Mouse (Mus musculus) brain, adult 2 months (tissue): ENCODE data around the gene Urgcp.

Experiments used
- DNase-seq: peaks from one replicate; pipeline ENCODE4 v3.0.0; 2011; ENCODE audit warnings: low read depth, low spot score

Urgcp gene

GRCm38 (mm10) chr11:5715179-5715578 is 47.0 kb downstream of the Urgcp start:
- DNase-seq, result no peak

- DNase-seq, result peak; percentile 93
Observed at GRCm38 (mm10) chr11:5707530-5708353, 54.4 kb downstream of the Urgcp start.

GRCm38 (mm10) chr11:5706874-5707529 is 55.2 kb downstream of the Urgcp start:
- DNase-seq, result peak; percentile 37

GRCm38 (mm10) chr11:5705972-5706371 is 56.2 kb downstream of the Urgcp start:
- DNase-seq, result no peak

- no peak for DNase-seq
Observed at GRCm38 (mm10) chr11:5703341-5703740, 58.8 kb downstream of the Urgcp start.

- DNase-seq, result no peak
Observed at GRCm38 (mm10) chr11:5702957-5703332, 59.2 kb downstream of the Urgcp start.

- DNase-seq, result no peak
Observed at GRCm38 (mm10) chr11:5702271-5702956, 59.8 kb downstream of the Urgcp start.

GRCm38 (mm10) chr11:5701821-5702220 is 60.4 kb downstream of the Urgcp start:
- no peak for DNase-seq

GRCm38 (mm10) chr11:5701300-5701699 is 60.9 kb downstream of the Urgcp start:
- DNase-seq, result no peak

- no peak for DNase-seq
Observed at GRCm38 (mm10) chr11:5700808-5701207, 61.4 kb downstream of the Urgcp start.

- DNase-seq, result peak; percentile 46
Observed at GRCm38 (mm10) chr11:5691775-5692174, 70.4 kb downstream of the Urgcp start.

- no peak for DNase-seq
Observed at GRCm38 (mm10) chr11:5684283-5684682, 77.9 kb downstream of the Urgcp start.

GRCm38 (mm10) chr11:5682541-5682940 is 79.6 kb downstream of the Urgcp start:
- no peak for DNase-seq
